Mouse (Mus musculus) cerebral cortex, adult 2 months (tissue): Measurements from ENCODE around the gene Erg.

ENCODE experiments used
- WGBS: fragments of 180-500 bp; shearing (Covaris S2); methylation state at CpG from one replicate; pipeline ENCODE4 v1.1.7; 2018; 5-methylcytosine and 5-hydroxymethylcytosine counted together

Gene Erg

DNA sequence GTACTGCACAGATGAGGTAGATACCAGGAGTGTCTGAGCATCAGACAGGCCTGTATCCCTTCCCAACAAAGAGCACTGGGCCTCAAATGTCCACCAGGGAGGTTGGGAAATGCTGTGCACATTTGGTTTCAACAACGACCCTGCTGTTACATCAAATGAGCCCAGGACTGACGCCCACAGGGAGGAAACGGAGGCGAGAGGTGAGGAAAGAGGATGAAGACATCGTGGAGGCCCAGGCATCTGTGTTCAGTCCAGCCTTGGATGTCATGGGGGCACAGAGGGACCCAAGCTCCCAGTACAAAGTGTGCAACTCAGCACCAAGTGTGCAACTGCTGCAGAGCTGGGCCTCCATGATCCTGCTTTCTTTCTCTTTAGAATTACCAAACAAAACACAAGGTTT lies 236.6 kb downstream of the Erg start:
- 82% methylated on average over 5 of the region's 5 CpGs for WGBS

DNA sequence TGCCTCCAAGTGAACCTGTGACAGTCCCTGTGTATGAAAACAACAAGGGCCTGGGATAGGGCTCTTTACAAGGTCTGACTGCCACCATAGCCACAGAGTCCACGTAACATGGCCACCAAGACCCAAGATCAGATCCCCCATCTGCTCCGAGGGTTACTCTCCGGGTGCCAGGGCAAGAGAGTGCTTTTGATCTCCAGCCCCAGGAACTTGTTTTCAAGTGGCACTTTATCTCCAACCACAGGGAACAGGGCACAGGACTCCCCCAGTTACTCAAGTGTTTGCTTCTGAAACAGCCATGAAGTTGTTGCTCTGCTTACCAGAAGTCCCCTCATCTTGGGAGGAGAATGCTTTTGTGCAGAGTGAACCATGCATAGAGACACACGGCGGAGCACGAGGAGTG lies 237.0 kb downstream of the Erg start:
- 93% methylated on average over 6 of the region's 6 CpGs for WGBS

DNA sequence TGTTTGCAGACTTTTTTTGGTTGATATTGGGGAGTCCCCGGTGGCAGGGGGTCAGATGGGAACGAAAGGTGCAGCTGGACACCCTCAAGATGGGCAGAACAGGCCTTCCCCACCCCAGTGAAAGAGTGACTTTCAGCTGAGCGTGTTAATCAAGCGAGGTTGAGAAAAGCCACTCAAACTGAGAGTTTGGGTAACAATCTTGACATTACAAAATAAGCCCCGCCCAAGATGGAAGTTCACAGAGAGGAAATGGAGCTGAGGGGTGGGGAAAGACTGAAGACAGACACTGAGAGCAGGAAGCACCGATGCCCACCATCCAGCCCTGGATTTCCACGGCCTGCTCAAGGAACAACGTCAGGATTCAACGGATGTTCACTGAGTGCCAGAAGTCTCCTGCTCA lies 237.8 kb downstream of the Erg start:
- WGBS = 85% methylated on average over 9 of the region's 9 CpGs

DNA sequence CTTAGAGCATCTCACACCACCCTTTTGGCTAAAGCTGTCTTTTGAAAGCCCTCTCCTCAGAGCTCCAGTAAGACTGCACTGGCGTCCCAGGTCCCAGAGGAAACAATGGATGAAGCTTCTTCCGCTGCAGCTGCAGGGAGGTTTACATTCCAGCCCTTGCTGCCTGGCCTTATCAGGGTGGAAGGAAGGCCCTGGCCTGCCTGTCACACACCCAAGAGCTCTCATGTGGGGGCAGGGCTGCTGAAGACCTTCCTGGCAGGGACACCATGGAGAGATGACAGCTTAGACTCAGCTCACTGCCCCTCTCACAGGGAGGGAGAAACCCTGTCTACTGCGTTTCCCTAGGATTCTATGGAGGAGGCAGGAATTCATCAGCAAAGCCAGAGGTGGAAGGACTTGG lies 239.2 kb downstream of the Erg start:
- 67% methylated on average over 3 of the region's 3 CpGs for WGBS

DNA sequence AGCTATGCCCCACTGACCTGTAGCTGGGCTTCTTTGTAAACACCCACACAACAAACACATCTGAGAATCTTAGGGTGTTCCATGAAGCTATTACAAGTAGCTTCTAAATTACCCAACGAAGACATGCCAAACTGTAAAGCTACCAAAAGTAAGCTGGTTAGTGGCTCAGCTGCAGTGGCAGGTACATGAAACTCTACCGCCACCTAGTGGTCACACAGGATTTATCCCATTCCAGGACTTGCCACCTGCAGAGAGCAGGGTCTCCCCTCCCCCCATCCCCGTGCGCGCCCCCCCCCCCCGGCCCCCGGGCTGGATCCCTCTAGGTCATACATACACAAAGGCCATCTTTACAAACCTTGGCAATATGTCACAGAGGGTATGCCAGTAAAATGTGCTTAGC lies 240.5 kb downstream of the Erg start:
- WGBS = 1% methylated on average over 7 of the region's 7 CpGs

DNA sequence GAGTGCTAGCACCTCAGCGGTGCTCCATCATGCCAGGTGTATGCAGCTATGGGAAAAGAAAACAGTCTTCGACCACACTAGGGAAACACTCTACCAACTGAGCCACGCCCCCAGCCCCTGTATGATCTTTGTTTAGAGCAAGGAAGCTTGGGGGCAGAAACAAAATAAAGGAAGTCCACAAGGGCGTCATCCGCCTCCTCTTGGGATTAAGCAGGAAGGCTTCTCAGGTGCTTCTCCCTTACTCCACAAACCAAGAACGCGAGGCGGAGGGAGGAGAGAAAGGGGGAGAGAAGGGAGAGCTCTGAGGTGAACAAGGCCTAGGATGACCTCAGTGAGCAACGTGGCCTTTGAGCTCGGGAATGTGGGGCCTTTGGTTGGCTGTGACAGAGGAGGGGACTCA lies 241.4 kb downstream of the Erg start:
- WGBS = 71% methylated on average over 10 of the region's 10 CpGs

DNA sequence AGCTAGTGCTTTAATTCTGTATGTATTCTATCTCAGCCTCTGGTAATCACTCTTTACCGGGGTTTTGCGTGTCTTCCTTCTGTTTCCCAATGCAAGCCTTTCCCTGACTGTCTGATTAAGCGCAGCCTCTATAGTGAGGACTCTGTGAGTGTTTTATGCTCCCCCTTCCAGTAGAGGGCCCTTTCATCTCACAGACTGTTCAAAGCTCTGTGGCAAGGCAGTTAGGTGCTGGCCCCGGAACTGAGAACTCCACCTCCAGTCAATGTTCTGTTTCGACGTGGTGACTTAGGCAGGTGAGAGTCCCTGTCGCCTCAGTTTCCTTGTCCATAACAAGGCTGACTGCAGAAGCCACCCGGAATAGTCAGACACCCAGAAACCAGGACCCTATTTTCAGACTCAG lies 244.4 kb downstream of the Erg start:
- 57% methylated on average over 8 of the region's 8 CpGs for WGBS

DNA sequence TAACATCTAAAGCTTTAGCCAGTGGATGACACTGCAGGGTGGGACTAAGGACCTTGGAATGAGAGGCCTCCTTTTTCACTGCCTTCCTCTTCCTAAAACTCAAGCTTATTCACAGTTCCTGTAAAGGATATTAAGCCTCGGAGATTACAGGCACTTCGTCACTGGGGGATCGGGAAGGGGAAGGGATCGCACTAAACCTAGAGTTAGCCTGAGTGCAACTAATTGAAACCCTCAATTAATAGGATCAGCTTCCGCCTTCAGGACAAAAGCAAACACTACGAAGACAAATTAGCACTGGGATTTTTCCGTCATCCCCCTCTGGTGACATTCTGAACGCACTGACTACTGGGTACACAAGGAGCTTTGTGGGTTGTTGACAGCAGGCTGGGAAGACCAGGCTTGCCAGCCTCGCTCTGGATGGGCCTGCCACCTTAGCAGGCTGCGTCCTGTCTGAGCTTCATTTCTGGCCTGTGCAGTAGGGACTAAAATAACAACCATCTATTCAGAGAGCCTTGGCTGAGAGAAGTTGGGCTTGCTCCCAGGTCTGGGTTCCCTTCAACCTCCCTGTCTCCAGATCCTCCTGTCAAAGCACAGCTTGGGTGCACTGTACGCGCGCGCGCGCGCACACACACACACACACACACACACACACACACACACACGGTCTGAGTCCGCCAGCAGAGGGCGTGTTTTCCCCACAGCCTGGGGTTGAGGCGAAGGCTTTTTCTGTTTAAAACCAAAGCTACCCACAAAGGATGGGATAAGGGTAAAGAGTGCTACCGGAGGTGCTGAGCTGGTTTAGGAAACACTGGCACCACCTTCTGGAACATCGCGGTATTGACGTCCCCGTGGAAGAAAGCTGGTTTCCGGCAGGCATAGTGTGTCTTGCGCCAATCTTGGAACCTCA lies 245.3 kb downstream of the Erg start:
- WGBS = 17% methylated on average over 28 of the region's 28 CpGs

DNA sequence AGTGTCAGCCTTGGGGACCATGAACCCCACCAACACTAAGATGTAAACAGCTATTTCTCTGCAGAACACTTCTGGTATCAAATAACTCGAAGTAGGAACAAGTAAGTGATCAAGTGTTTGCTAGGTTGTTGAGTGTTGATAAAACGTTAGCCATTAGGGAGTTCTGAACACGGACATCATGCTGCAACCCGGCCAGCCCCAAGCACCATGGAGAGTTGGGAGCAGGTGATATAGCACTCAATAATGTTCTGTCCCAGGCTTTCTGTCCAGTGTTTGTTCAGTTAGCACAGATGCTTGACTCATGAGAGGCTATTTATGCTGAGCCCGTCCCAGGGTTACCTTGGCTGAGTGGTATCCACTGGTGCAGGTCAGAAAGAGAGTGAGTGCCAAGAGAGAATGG lies 254.2 kb downstream of the Erg start:
- WGBS = 91% methylated on average over 5 of the region's 5 CpGs

DNA sequence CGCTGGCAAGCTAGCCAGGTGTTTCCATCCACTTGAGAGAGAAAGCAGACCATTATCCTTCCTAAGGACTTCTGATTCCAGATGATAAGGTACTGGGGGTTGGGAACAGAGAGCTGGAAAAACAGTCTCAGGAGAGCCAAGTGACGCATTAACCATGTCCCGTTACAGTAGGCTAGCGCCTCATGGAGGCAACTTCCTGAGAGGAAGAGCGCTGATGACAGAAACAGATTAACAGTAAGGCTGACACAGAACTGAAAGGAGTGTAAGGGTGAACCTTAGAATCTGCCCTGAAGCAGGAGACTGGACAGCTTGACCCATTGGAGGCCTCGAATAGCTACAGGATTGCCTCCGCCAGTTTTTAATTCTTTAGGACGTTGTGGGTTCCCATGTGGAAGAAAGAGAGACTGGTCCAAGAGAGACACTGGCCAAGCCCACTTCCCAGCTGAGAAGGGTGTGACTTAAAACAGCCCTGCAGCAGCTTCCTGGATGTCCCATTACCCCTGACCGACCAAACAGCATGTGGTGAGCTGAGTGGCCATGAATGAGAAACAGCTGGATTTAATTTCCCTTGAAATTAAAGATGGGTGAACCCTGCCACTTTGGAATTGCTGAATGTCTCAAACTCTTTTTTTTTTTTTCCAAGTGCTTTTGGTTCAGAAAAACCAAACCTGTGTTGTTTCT lies 264.3 kb downstream of the Erg start:
- 78% methylated on average over 9 of the region's 9 CpGs for WGBS
